Mouse (Mus musculus) myocyte (in vitro differentiated cells): ENCODE measurements around the gene Smagp.

Experiments
- CEBPB ChIP-seq: IDR thresholded peaks from 2 replicates; pipeline ENCODE4 v1.6.1; 2011; ENCODE audit warnings: mild to moderate bottlenecking, moderate library complexity; ENCODE audit not compliant: poor library complexity, insufficient read depth, severe bottlenecking
- E2F4 ChIP-seq: IDR thresholded peaks from one replicate; pipeline ENCODE4 v1.6.1; 2011; ENCODE audit warnings: mild to moderate bottlenecking, control low read depth, moderate library complexity; ENCODE audit not compliant: insufficient read depth
- MAX ChIP-seq: IDR thresholded peaks from one replicate; pipeline ENCODE4 v1.6.1; 2011; ENCODE audit warnings: low read depth, mild to moderate bottlenecking, control low read depth
- MYOD1 ChIP-seq, 3 experiments: IDR thresholded peaks; one replicate each; pipeline ENCODE4 v1.6.1; 2011; ENCODE audit warnings: control low read depth in 2 of 3, low read depth in 2 of 3, mild to moderate bottlenecking in 2 of 3, moderate library complexity in 1 of 3; ENCODE audit not compliant: insufficient read length in 2 of 3, control insufficient read depth in 1 of 3
- MYOG ChIP-seq, 3 experiments: IDR thresholded peaks; one replicate each; pipeline ENCODE4 v1.6.1; 2011; ENCODE audit warnings: control low read depth in 2 of 3, low read depth in 2 of 3, mild to moderate bottlenecking in 2 of 3; ENCODE audit not compliant: insufficient read length in 2 of 3, control insufficient read depth in 1 of 3, insufficient read depth in 1 of 3
- POLR2A ChIP-seq: IDR thresholded peaks from one replicate; pipeline ENCODE4 v1.6.1; 2011; ENCODE audit warnings: low read depth, mild to moderate bottlenecking, control low read depth, moderate library complexity; ENCODE audit not compliant: insufficient read length
- POLR2AphosphoS2 ChIP-seq: IDR thresholded peaks from one replicate; pipeline ENCODE4 v1.6.1; 2011; ENCODE audit warnings: low read depth, control low read depth; ENCODE audit not compliant: insufficient read length
- REST ChIP-seq: IDR thresholded peaks from one replicate; pipeline ENCODE4 v1.6.1; 2011; ENCODE audit warnings: mild to moderate bottlenecking, control low read depth, moderate library complexity; ENCODE audit not compliant: insufficient read depth, insufficient read length
- TCF12 ChIP-seq: IDR thresholded peaks from one replicate; pipeline ENCODE4 v1.6.1; 2011; ENCODE audit warnings: mild to moderate bottlenecking, control low read depth; ENCODE audit not compliant: poor library complexity, insufficient read depth, severe bottlenecking
- USF1 ChIP-seq: IDR thresholded peaks from one replicate; pipeline ENCODE4 v1.6.1; 2011; ENCODE audit warnings: low read depth, mild to moderate bottlenecking, control low read depth, moderate library complexity

DNA sequence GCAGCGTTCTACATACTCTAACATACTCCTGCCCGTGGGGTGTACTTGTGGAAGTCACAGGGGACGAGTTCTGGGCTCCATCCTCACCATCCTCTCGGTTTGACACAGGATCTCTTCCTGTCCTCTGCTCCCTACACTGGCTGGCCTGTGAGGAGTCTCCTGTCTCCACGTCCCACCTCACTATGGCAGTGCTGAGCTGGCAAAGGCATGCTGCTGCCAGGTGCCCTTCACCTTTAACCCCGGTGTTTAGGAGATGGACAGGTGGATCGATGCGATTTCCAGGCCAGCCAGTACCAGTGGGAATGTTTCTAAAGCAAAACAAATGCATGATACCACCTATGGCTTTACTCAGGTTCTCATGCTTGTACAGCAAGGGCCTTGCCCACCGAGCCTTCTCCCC, 13.0 kb downstream of the Smagp start:
- TF ChIP-seq POLR2A (no peak), E2F4 (no peak), POLR2AphosphoS2 (no peak), MYOG (IDR thresholded peaks at IDR 0.05; ENCODE audit: control insufficient read depth in 1 of 3, insufficient read depth in 1 of 3, insufficient read length in 2 of 3, low read depth in 2 of 3) (no peak), REST (no peak), USF1 (no peak), CEBPB (no peak), MAX (no peak), TCF12 (no peak), MYOD1 (IDR thresholded peaks at IDR 0.05; ENCODE audit: control insufficient read depth in 1 of 3, insufficient read length in 2 of 3, low read depth in 2 of 3) (no peak)
